Mouse (Mus musculus) frontal cortex, adult (tissue): ENCODE measurements around the gene Gm5089.

Experiments
- ATAC-seq: cut with Nextera tagmentation; 2 replicates; pipeline ENCODE4 v1.9.2; 2017; ENCODE audit warnings: mild to moderate bottlenecking, moderate library complexity, mixed read lengths; ENCODE audit not compliant: low TSS enrichment

The Gm5089 gene

DNA sequence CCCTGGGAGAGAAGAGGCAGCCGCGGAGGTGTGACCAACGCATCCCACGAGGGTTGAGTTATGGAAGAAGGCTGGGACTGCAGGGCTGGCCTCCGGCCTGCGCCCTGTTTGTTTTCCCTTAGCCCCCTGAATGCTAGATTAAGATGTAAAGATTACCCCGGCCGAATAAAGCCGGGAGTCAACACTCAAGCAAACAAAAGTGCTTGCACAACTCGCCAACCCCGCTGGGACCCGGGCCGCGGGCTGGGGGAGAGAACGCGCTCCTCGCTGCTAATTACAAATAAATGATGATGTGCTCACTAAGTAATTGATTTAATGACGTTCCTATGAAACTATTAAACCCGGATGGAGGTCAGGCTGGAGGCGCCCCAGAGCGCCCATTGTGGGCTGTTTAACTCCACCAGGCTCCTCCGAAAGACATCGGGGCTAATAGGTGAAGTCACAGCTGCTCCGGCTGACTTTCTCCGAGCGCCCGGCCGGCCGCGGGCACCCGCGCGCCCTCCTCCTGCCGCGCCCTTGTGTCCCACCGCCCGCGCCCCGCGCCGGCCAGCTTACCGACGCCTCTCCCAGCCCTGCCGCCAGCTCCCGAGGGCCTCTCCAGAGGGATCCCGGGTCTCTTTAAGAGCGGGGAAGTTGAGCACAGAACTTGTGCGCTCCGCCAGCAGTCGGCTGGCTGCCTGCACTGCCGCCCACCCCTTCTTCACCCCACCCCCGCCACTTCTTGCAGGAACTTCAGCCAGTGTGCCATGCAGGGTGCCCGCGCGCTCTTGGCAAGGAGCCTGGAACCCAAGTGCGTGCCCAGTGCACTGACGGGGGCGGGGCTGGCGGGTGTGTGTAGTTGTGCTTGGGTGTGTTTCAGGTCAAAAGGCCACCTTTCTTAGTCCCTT, at the start of gene Gm5089:
Gm5089 (minus strand) TSS at position 620 of the 887 bp plus-strand sequence.
- ATAC-seq, result peak; percentile 55

DNA sequence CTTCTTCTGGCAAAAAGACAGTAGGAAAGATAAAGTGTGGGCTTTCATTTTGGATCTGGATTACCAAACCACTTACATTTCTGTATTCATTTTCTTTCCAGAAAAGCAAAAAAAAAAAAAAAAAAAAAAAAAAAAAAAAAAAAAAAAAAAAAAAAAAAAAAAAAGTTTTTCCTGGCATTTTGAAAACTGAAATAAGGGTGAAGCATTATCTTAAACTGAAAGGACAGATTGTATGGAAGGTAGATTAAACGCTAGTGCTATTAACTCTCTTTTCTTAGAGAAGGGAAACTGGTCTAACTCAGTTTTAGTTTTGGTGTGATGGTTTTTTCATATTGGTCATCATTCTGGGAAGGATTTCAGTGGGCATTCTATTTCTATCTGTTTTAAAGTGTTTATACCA, 41.1 kb upstream of the Gm5089 start:
- ATAC-seq, result no peak

DNA sequence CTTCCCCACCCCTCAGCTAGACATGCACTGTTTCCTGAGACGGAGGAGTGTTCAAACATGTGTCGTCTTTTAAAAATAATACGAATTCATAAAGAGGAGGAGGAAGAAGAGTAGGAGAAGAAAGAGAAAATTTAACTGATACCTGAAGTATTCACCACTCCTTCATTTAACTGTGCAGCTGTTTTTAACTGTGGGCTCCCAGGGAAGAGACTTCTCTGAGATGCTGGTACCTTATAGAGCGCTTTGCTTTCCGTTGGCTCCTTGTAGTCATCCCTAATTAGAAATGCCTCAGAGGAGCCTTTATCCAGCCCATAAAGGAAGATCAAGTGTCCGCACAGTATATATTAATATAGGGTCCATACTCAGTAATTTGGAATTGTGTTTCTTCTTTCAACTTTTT, 40.6 kb upstream of the Gm5089 start:
- no peak for ATAC-seq

DNA sequence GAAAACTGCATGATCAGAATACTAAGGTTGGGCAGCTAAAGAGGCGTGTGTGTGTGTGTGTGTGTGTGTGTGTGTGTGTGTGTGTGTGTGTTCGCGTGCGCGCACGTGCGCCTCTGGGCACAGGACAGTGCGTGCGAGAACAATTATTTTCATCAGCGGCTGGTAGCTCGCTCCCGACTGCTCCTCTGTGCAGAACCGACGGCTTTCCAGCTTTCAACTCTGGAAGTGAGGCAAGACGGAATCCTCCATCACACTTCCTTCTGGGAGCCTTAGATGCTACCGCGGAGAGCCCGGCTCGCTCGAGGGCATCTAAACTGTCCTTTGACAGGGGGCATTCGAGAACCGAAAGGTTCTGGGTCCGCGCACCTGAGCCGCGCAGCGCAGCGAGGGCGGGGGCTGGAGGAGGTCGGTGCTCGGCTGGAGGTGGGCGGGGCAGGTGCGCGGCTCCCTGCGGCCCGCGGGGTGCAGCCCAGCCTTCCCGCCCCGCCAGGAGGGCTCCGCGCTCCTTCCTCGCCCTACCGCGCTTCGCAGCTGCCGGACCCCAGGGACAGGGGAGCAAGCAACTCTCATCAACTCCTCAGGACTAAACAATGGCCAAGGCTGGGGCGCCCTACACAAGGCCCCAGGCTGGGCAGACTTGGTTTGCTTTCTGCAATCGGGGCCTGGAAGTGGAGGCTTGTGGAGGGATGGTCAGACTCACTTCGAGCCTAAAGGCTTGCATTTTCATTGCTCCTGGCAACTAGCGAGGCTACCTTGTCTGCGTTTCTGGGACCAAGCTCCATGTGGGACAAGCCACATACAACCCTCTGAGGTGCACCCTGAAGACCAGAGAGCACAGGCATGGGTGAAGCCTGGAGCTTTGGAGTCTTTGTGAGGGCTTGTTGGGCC, 39.8 kb upstream of the Gm5089 start, which contains the start of gene Gm10837:
Gm10837 (plus strand) TSS at position 146 of the 888 bp plus-strand sequence.
- no peak for ATAC-seq

DNA sequence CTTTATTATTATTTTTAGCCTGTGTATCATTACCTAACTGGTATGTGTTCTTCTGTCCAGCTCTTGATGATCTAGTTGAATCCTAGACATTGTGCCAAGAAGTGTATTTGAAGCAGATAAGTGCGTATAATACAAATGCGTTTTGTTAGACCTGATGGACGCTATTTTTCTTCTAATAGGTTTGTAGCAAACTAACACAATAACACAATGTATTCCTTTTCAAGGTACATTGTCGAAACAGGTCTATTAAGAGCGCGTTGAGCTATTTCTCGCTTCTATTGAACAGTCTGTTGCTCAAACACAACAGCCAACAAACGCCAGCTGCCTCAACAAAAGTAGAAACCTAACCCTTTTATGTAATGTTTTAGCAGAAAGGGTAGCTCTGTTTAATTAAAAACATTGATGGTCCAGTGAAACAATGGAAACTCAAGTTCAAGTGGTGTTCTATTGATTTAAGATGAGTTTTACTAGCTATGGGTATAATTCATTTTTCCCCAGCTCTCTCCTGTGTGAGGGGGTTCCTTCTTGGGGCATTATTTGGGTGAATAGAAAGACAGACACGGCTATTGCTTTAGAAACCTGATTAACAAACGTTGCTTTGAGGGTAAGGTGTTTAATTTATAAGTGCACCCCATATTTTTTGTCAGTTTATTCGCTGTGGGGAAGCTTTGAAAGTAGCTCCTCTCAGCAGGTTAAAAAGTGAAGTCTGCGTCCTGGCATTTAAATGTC, 38.9 kb upstream of the Gm5089 start:
- no peak for ATAC-seq

DNA sequence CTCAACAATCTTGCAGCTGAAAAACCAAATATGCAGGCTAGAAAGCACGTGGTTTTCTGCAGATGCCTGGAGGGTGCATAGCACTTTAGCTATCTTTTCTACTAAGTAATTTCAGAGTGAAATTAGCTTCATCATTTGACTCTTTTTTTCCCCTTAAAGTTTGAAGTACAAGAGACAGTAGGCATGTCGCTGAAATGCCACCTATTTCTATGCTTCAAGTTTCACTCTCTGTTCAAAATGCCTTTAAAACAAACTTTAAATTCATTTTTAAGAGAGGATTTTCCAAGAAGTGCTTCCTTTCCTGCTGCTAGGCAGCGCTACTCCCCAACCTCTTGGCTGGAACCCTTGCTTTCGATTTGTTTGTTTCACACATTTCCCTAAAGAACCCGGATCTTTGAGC, 38.1 kb upstream of the Gm5089 start:
- no peak for ATAC-seq

DNA sequence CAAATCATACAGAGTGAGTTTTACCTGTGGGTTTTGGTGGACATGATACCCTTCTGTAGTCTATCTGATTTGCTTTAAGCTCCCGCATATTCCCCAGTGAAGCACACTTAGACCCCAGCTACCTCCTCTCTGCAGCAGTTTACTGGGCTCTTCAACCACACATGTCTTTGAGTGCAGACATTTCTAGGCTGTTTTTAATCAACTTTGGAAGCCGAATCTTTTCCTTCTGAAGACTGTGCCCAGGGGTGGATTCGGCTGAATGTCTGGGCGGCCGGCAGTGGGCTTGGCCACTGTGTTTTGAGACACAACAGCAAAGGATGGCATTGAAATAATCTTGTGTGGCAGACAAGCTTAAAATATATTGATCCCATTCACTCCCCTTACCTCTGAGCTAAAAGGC, 36.5 kb upstream of the Gm5089 start:
- ATAC-seq, result no peak

DNA sequence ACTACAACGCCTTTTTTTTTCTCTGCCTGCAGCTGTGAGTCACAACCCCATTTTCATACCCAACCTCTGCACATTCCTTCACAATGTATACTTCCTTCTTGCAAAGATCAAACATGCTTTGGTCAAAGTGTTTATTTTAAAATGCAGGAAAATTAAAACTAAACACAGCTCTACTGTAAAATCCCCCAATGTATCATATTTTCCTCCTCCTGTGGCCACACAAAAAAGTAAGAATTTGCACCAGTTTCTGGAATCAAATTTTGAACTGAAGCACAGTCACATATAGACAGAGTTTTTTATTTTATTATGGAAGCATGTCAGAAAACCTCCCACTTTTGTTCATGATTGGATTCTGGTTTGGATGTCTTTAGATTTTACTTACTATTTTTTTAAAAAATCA, 35.7 kb upstream of the Gm5089 start:
- ATAC-seq, result no peak

DNA sequence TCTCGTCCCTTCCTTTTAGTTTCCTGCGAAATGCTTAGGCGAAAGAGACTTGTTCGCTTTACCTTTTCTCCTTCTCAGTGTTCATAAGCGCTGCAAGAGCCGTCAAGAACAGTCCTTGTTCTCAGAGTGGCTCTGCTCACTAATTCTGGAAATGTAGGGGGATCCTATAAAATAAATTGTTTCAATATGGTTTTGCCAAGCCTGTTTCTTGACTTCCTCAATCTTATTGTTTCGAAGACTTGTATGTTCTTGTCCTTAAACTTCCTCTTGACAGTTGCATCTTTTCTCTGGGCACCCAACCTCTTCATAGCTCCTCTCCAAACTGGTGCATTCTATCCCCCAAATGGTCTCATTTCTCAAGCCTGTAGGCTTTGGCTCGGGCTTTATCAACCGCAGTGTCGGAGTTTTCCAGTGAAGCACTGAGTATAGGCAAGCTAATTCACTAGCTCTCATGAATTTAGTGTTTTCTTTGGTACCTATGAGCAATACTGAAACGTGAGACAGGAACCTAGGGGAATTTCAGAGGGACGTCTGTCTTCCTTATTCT, 34.8 kb upstream of the Gm5089 start:
- ATAC-seq, result no peak

DNA sequence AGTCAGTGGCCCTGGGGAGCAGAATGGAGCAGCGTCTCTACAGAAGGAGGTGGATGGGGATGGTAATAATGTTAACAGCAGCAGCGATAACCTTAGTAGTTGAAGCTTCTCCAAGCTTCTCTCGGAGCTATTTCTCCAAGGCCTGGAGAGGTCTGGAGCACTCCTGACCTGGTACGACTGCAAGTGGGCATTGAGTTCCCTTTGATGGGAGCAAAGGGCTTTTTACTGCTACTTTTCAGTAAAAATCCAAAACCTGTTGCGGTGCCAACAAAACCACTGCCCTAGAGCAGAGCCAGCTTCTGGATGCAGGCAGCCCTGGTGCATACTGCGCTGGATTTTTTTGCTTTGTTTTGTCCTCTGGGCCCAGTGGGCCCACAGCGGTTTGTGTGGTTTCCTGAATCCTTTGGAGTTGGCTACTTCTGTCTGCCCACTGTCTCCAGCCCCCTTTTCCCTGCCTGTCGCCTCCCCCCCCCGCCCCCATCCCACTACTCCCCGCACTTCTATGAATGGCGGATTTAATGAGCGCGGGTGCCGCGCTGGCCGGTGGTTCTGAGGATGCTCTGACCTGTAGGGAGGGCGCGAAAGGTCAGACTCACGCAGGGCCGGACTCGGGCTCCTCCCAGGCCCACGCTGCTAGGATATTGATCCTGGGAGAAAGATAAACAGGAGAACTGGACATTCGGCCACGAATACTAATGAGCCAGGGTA, 34.1 kb upstream of the Gm5089 start:
- ATAC-seq, result no peak

DNA sequence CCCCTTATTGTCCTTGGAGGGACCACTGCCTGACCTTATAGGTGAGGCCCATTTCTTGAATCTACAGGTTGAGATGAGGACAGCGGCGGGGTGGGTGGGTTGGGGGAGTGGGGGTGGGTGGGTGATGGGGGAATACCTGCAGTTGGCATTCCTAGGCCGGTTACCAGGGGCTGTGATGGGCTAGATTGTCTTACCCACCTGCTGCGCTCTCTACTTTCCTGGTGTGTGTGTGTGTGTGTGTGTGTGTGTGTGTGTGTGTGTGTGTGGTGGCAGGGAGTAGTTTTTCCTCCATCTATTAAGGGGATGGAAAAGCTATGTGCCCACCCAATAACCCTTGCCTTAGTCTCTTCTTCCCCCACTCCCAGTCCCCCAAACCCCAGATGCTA, 33.5 kb upstream of the Gm5089 start:
- ATAC-seq, result no peak

DNA sequence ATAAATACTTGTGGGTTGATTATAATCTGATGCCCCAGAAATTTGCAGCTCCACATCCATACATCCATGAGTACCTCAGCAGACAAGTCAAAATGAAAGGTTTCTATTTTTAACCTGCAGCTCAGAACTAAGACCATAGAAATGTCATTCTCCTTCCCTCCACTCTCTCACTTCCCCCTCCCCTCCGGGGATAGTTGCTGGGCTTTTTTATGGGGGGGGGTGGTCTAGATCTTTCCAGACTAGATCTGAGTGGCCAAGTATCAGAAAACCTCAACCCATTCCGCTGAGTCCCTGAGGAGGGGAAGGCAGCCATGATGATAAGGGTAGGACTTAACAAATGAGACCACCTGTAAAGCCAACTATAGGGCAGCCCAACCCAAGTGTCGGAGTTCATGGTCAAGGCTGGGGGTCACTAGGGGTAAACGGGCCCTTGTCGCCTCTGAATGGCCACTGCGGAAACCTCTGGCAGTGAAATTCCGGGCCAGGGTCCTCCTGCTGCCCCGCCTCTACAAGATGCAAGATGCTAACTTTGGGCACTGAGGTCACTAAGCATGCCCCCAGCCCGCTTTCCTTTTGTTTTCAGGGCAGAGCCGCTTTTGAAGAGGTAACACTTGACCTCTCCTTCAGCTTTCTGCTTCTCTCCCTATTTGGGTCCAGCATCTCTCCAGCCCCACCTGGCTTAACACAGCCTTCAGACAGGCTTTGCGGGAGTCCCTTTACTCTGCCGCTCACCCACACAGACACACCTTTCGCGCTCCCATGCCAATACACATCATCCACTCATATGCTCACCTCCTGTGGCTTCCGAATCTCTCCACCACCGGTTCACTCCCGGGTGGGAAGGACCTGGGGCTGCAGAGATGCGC, 32.9 kb upstream of the Gm5089 start:
- ATAC-seq, result no peak

DNA sequence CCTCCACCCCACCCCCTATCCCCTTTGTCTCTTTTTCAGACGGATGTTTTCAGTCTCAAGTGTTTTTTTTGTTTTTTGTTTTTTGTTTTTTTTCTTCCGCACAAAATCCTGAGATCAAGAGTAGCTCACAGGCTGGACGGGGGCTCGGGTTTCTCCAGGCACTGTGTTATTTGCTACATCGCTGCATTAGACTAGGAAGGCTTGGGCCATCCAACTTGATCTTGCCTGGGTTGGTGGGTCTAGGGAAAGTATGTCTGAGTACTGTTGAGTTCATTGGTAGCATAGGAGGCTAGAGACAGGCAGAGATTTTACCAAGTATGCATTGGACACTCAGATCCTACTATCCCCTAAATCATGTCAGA, 32.1 kb upstream of the Gm5089 start:
- no peak for ATAC-seq

DNA sequence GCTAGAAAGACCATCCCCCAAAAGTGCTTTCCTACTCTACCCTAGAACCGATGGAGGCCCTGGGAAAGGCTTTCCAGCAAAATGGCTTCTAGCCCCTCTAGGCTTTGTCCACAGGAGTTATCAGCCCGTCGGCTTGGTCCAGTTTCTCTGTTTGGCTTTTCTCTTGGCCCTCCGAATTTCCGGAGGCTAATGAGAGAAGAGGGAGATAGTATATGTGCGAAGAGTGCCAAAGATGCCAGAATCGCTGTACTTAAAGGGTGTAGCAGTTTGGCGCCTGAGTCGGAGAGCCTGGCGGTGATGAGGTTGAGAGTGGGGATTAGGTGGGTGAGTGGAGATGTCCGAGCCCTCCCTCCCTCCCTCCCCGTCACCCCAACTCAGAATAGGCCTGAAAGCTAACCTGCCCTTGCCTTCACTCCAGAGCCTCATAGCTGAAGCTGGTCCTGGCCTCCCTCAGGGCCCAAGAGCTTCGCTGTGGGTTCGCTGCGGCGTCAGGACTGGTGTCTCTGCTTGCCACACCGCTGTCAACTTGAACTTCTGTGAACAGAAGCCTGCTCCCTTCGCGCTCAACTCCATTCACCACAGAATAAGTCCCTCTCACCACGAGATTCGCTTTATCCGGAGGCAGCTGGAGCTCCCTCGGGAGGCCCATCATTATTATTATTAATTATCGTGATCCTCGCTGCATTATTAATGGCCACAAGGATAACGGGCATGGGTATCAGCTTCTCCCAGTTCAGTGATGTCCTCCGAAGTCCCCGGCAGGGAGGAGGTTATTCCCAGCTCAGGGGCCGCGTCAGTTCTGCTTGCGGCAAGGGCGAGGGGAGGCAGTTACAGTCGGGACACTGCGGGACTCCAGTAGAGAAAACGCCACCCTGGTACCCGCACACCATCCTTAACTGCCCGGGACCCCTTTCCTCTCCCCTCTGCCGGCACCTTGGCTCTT, 31.4 kb upstream of the Gm5089 start:
- ATAC-seq, result no peak

DNA sequence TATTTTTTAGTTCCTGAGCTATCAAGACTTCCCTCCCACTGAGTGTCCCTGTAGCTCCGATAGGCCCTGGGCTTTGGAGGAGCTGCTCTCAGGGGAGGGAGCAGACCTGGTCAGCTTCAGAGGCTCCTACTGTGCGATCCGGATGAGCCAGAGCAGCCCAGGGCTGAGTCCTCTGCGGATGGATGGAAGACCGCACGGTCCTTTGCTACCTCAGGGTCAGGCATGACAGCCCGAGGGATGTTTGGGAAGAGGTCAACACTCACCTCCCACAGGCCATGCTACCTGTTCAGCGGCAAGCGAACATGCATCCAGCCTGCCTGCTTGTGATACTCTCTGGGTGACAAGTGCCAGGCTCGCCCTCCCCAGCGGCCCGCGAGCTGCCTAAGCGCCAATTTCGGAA, 30.3 kb upstream of the Gm5089 start:
- ATAC-seq, result no peak

DNA sequence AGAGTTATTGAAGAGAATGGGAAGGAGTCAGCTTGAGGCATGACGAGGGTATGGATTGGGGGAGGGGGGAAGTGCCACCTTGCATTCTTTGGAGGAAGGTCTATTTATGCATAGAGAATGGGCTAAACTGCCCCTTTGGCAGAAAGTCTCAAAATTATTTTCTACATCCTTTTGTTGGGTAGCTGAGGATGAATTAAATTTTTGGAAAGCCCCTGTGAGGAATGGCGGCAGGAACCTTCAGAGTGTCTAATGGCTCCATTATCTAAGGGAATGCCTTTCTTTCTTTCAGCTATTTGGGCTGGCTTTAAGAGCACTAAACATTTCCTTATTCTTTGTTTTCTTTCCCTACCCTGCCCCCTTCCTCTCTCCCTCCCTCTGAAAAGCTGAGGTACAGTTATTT, 29.4 kb upstream of the Gm5089 start:
- ATAC-seq, result no peak

DNA sequence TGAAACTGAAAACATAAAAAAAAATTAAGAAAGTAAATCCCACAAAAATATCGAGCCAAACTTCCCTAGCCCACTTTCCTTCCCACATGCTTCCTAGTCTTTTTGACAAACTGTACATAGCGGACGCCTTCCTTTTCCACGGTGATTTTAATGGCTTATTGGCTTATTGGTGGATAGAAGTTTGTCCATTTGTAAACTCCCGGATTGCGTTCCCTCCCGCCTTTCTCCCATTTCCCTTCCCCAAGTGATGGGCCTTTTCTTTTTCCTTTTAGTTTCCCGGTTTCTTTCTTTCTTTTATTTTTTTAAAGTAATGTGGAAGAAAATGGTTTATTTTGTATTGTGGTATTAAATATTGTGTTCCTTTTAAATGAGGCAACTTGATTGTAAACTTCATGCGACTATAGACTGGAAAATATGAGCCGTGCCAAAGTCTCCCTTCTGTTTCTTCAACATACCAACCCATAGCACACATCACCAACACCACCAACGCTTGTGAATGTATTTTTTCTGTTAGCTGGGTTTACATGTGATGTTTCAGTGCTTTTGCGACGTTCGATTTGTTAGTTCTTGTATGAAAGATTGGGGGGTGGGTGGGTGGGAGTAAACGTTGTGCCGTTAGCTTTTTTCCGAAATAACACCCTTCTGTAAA, 28.7 kb upstream of the Gm5089 start:
- ATAC-seq, result no peak

DNA sequence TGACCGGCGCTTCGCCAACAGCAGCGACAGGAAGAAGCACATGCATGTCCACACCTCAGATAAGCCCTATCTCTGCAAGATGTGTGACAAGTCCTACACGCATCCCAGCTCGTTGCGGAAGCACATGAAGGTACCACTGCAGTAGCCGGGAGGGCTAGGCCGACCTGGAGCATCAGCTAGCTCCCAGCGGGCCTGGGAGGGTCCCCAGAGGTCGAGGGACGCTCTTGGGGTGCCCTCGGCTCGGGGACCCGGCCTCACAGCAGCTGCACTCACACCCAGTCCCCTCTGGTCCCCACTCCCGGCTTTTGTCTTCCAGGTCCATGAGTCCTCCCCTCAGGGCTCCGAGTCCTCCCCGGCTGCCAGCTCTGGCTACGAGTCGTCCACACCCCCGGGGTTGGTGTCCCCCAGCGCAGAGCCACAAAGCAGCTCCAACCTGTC, 27.7 kb upstream of the Gm5089 start:
- no peak for ATAC-seq
